Mouse (Mus musculus): ENCODE results near the gene Sumf2. TPM values are rescaled to one million over a fixed set of nuclear protein-coding genes. Genes with fewer than 3 reads are reported as not detected.

The Sumf2 gene
- polyA plus RNA-seq (2012; ENCODE audit: insufficient read depth, insufficient read length, missing spikeins), result 15.4 and 20.5 TPM in 2 replicates

DNA sequence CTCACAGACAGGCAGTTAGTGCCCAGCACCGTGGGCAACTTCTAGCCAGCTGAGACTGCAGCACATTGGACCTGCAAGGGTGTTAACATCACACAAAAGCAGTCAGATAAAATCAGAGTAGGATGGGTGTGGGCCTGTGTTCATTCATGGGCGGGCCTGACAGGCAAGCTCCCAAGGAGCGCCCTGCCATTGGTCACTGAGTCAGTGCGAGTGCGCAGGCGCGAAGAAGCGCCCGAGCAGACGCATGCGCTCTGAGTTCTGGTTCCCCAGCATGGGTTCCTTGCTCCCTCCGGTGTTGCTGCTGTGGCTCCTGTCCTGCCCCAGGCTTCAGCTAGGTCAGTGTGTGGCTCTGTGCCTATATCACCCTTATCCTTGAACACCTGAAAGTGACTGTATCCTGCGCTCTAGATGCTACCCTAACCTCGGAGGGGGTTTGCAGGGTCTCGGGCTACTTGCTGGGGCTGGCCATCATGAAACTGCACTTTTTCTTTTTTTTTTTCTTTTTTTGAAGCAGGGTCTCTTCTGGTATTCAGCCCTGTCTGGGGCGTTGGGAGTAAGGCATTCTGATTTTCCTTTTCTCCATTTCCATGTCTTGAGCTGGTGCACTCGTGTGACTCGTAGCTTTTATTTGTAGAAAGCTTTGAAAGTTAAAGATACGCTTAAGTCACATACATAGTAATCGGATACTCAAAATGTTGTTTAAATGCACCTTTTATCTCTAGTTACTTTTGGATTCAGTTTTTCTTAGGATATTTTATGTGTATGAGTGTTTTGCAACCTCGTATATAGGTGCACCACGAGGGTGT, at the start of gene Sumf2:
TSS of gene Sumf2 (plus strand) at position 235 of the 806 bp plus-strand sequence.
- Histone ChIP-seq H3K27ac (ENCODE audit: insufficient read depth, low read depth, low read length) (0 out of 2 replicates have a peak within 1 kb of the TSS, but pooled peaks have one; percentile 17), H3K4me1 (ENCODE audit: control insufficient read depth, insufficient read depth, low read length) (peaks cover 2% of the 10 kb centered on the region; the same call in 1 of the 2 replicates), H3K4me3 (ENCODE audit: insufficient read depth, low read length) (peak within 1 kb of the TSS; percentile 73)
- TF ChIP-seq POLR2A (IDR thresholded peaks at IDR 0.05; ENCODE audit: borderline replicate concordance, low read depth, low read length) (0 out of 2 replicates have a peak, but pooled peaks have one; percentile 14), CTCF (IDR thresholded peaks at IDR 0.05; ENCODE audit: low read depth, low read length) (no peak)

GRCm38 (mm10) chr5:129844848-129845247, 1.9 kb upstream of the Sumf2 start:
- TF ChIP-seq CTCF (IDR thresholded peaks at IDR 0.05; ENCODE audit: low read depth, low read length) (no peak), POLR2A (IDR thresholded peaks at IDR 0.05; ENCODE audit: borderline replicate concordance, low read depth, low read length) (no peak)
- H3K4me1 ChIP-seq (ENCODE audit: control insufficient read depth, insufficient read depth, low read length), result peaks cover 2% of the 10 kb centered on the region; the same call in 1 of the 2 replicates
- H3K4me3 ChIP-seq (ENCODE audit: insufficient read depth, low read length), result no peak overlapping the region
- H3K27ac ChIP-seq (ENCODE audit: insufficient read depth, low read depth, low read length), result no peak overlapping the region

DNA sequence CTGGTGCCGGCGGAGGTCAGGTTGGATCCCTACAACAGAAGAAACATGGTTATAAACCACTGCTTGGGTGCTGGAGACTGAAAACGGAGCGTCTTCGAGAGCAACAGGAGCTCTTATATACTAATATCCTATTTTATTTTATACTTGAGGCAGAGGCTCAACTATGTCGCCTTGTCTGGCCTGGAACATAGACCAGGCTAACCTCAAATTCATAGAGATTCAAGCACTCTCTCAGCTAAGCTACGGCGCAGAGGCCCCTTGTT, 703 bp downstream of the Sumf2 start:
- TF ChIP-seq CTCF (IDR thresholded peaks at IDR 0.05; ENCODE audit: low read depth, low read length) (no peak), POLR2A (IDR thresholded peaks at IDR 0.05; ENCODE audit: borderline replicate concordance, low read depth, low read length) (no peak)
- Histone ChIP-seq H3K4me1 (ENCODE audit: control insufficient read depth, insufficient read depth, low read length) (peaks cover 2% of the 10 kb centered on the region; the same call in 1 of the 2 replicates), H3K4me3 (ENCODE audit: insufficient read depth, low read length) (peak overlapping the region; percentile 73), H3K27ac (ENCODE audit: insufficient read depth, low read depth, low read length) (no peak overlapping the region)

DNA sequence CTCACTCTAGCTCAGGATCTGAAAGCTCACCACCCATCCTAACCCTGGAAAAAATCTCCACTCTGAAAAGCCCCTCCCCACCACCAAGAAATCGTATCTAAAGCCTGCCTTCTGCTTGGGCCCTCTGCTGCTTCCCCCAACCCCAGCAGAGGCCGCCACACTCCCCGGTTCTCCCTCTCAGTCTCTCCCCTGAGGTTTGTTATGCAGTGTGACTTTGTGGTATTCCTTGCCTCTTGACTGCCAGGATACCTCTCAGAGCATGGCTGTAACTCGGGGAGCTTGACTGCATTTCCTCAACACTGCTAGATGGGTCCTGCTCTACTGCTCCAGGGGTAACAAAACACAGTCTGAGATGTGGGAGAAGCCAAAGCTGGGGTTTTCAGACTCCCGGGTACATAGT, 8.4 kb downstream of the Sumf2 start:
- no peak overlapping the region for H3K4me3 ChIP-seq (ENCODE audit: insufficient read depth, low read length)
- TF ChIP-seq POLR2A (IDR thresholded peaks at IDR 0.05; ENCODE audit: borderline replicate concordance, low read depth, low read length) (no peak), CTCF (IDR thresholded peaks at IDR 0.05; ENCODE audit: low read depth, low read length) (no peak)
- H3K27ac ChIP-seq (ENCODE audit: insufficient read depth, low read depth, low read length), result no peak overlapping the region
- no peaks in the 10 kb centered on the region for H3K4me1 ChIP-seq (ENCODE audit: control insufficient read depth, insufficient read depth, low read length)

GRCm38 (mm10) chr5:129856414-129856813, 9.6 kb downstream of the Sumf2 start:
- TF ChIP-seq CTCF (IDR thresholded peaks at IDR 0.05; ENCODE audit: low read depth, low read length) (no peak), POLR2A (IDR thresholded peaks at IDR 0.05; ENCODE audit: borderline replicate concordance, low read depth, low read length) (no peak)

DNA sequence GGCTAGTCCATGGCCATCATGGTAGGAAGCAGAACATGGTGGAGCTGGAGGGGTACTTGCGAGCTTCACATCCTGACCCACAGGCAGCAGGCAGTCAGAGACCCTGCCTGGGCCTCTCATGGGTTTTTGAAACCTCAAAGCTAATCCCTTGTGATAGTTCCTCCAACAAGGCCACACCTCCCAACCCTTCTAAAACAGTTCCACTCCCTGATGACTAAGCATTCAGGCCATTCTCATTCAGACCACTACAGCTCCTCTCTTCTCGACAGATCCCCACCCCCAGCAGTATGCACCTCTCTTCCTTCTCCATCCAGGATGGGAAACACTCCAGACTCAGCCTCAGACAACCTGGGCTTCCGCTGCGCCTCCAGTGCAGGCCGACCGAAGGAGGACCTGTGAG, 15.5 kb downstream of the Sumf2 start:
- Histone ChIP-seq H3K4me3 (ENCODE audit: insufficient read depth, low read length) (no peak overlapping the region), H3K27ac (ENCODE audit: insufficient read depth, low read depth, low read length) (no peak overlapping the region), H3K4me1 (ENCODE audit: control insufficient read depth, insufficient read depth, low read length) (no peaks in the 10 kb centered on the region)
- no peak for TF ChIP-seq CTCF (IDR thresholded peaks at IDR 0.05; ENCODE audit: low read depth, low read length)
- no peak for TF ChIP-seq POLR2A (IDR thresholded peaks at IDR 0.05; ENCODE audit: borderline replicate concordance, low read depth, low read length)

More at GRCm38 (mm10) chr5:129856414-129856813, 9.6 kb downstream of the Sumf2 start:
- Histone ChIP-seq H3K27ac (ENCODE audit: insufficient read depth, low read depth, low read length) (no peak overlapping the region), H3K4me1 (ENCODE audit: control insufficient read depth, insufficient read depth, low read length) (no peaks in the 10 kb centered on the region), H3K4me3 (ENCODE audit: insufficient read depth, low read length) (no peak overlapping the region)

DNA sequence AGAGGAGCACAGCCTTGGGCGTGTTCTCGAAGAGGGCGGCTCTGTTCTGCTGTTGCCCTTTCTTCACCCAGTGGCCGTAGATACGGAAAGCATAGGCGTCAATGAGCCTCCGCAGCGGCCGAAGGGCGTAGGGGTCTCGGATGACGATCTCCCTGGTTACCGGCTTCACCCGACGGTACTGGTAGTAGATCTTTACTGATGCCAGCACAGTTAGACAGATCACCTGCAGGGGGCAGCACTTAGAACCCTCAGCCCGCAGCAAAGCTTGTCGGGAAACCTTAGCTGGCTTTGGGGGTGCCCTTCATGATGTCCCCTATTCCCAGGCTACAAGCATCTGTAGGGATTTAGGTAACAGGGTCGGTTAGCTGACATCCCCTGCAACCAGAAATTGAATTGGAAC, 17.7 kb downstream of the Sumf2 start:
- H3K27ac ChIP-seq (ENCODE audit: insufficient read depth, low read depth, low read length), result no peak overlapping the region
- H3K4me1 ChIP-seq (ENCODE audit: control insufficient read depth, insufficient read depth, low read length), result no peaks in the 10 kb centered on the region
- no peak overlapping the region for H3K4me3 ChIP-seq (ENCODE audit: insufficient read depth, low read length)
- TF ChIP-seq POLR2A (IDR thresholded peaks at IDR 0.05; ENCODE audit: borderline replicate concordance, low read depth, low read length), result no peak
- peak; percentile 32; the same call in 1 of the 2 replicates for TF ChIP-seq CTCF (IDR thresholded peaks at IDR 0.05; ENCODE audit: low read depth, low read length)

- TF ChIP-seq POLR2A (IDR thresholded peaks at IDR 0.05; ENCODE audit: borderline replicate concordance, low read depth, low read length), result no peak
- no peak for TF ChIP-seq CTCF (IDR thresholded peaks at IDR 0.05; ENCODE audit: low read depth, low read length)
- Histone ChIP-seq H3K4me1 (ENCODE audit: control insufficient read depth, insufficient read depth, low read length) (no peaks in the 10 kb centered on the region), H3K27ac (ENCODE audit: insufficient read depth, low read depth, low read length) (no peak overlapping the region), H3K4me3 (ENCODE audit: insufficient read depth, low read length) (no peak overlapping the region)
Measured at GRCm38 (mm10) chr5:129865841-129866240, 19.1 kb downstream of the Sumf2 start.

DNA sequence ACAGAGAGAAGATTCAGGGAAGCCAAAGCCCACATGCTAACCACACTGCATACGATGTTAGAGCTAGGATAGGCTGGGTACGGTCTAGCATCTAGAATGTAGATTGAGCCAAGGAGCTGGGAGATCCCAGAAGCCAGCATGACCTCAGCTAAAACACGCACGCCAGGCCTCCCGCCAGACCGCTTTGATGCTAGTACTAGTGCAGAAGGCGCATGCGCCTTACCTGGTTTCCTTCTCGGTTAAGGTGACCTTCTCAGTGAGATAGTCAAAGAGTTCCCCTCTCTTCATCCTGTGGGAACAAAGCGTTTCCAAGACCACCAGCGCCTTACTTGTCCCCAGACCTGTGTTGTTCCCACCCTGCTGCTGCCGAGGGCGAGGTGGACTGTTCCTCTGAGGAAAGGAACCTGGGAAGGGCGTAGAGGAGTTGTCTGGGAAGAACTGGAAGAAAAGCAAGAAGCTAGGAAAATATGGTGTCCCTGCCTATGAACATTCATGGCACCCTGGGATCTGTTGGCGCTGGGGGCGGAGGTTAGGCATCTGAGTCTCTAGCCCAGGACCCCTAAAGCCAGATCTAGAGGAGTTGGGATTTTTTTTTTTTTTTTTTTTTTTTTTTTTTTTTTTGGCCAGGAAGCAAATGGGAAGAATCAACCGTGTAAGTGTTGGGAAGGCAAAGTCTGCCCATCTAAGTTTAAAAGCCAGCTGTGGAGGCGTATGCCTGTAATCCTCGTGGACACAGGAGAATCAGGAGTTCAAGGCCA, 22.6 kb downstream of the Sumf2 start:
- no peak overlapping the region for H3K4me3 ChIP-seq (ENCODE audit: insufficient read depth, low read length)
- no peak for TF ChIP-seq CTCF (IDR thresholded peaks at IDR 0.05; ENCODE audit: low read depth, low read length)
- TF ChIP-seq POLR2A (IDR thresholded peaks at IDR 0.05; ENCODE audit: borderline replicate concordance, low read depth, low read length), result no peak
- no peak overlapping the region for H3K27ac ChIP-seq (ENCODE audit: insufficient read depth, low read depth, low read length)
- no peaks in the 10 kb centered on the region for H3K4me1 ChIP-seq (ENCODE audit: control insufficient read depth, insufficient read depth, low read length)

DNA sequence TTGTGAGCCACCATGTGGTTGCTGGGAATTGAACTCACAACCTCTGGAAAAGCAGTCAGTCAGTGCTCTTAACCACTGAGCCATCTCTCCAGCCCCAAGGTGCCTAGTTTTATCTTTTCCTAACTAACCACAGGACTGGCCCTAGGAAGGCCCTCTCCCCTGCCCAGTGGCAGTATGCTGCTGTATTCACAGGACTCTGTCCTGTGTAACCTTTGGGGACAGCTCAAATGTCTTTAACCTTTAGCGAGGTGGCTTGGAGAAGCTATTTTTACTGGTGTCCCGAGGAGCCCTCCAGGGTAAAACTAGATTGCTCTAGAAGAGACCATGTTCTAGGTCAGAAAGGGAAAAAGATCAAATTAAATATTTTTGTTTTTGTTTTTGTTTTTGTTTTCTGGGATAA, 24.5 kb downstream of the Sumf2 start:
- H3K27ac ChIP-seq (ENCODE audit: insufficient read depth, low read depth, low read length), result no peak overlapping the region
- TF ChIP-seq POLR2A (IDR thresholded peaks at IDR 0.05; ENCODE audit: borderline replicate concordance, low read depth, low read length) (no peak), CTCF (IDR thresholded peaks at IDR 0.05; ENCODE audit: low read depth, low read length) (no peak)

More for the DNA sequence above, 24.5 kb downstream of the Sumf2 start:
- H3K4me3 ChIP-seq (ENCODE audit: insufficient read depth, low read length), result no peak overlapping the region
- no peaks in the 10 kb centered on the region for H3K4me1 ChIP-seq (ENCODE audit: control insufficient read depth, insufficient read depth, low read length)

All from bone marrow macrophage, adult 2 months (primary cell).